Mouse (Mus musculus) liver, postnatal 0 days (tissue): ENCODE data around the gene Cd59a.

Source experiments
- CTCF ChIP-seq: sonication (generic); IDR thresholded peaks from 2 replicates; pipeline ENCODE4 v1.5.1; 2016; ENCODE audit warnings: antibody characterized with exemption, low read depth
- EP300 ChIP-seq: IDR thresholded peaks from 2 replicates; pipeline ENCODE4 v1.6.1; 2016; ENCODE audit warnings: antibody characterized with exemption, low read depth, mild to moderate bottlenecking

DNA sequence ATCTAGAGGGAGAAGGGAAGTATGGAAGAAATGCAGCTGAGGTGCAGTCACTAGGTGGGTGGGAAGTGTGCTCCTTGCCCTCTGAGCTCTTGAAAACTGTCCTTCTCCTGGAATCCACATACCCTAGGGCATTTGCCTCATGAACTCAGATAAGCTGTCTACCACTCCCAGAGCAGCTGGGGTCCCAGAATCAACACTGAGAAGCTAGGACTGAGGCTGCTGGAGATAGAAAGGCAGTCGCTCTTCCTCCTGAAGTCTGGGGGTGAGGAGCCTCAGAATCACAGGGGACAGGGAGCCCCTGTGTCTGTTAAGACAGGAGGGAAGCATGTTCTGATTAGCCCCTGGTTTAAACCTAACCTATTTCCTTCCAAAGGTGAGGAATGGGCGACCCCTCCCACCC lies 13.9 kb downstream of the Cd59a start:
- no peak for TF ChIP-seq CTCF
- no peak for TF ChIP-seq EP300
